Mouse (Mus musculus) adrenal gland, postnatal 14 days (tissue): ENCODE results near the gene Jrkl. TPM values are rescaled to one million over a fixed set of nuclear protein-coding genes. Genes with fewer than 3 reads are reported as not detected.

Experiments used
- DNase-seq: peaks from one replicate; pipeline ENCODE4 v3.0.0; 2021; ENCODE audit warnings: mixed read lengths
- long read RNA-seq, 2 experiments: library from polyadenylated mRNA; stranded (forward); transcript quantifications; one replicate each; pipeline ENCODE4 v2.0.0; 2021
- total RNA-seq: library from RNA; stranded (reverse); gene quantifications from 2 replicates; pipeline ENCODE4 v1.2.3, GENCODE M21; 2021

Gene Jrkl
- 7.4 and 8.7 TPM in 2 replicates for total RNA-seq
- long read RNA-seq, experiment 1, partial matches to known transcripts = 0 of 4 reads
- long read RNA-seq, experiment 1, other reads (novel, unspliced or antisense) = 0 of 4 reads
- long read RNA-seq, experiment 2, partial matches to known transcripts = 0 of 2 reads
- long read RNA-seq, experiment 2, other reads (novel, unspliced or antisense) = 0 of 2 reads

DNA sequence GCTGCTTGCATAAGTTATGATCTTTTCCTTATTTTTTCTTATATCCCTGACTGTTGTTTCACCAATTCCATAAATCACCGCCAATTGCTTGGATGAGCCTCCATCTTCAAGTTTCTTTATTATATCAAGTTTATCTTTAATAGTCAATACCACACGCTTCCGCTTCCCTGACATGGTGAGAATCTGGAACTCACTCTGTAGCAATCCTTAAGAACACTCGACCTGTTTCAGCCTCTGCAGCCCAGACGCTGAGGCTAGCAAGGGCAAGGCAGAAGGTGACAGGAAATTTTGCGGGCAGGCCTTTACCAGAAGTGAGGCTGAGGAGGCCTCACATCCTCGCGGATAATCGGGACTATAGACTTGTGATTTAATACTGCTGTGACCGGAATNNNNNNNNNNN is at the start of gene Jrkl:
Gene Jrkl, minus strand, starts transcription at position 349 of the 400 bp plus-strand sequence.
- peak; percentile 25 for DNase-seq

DNA sequence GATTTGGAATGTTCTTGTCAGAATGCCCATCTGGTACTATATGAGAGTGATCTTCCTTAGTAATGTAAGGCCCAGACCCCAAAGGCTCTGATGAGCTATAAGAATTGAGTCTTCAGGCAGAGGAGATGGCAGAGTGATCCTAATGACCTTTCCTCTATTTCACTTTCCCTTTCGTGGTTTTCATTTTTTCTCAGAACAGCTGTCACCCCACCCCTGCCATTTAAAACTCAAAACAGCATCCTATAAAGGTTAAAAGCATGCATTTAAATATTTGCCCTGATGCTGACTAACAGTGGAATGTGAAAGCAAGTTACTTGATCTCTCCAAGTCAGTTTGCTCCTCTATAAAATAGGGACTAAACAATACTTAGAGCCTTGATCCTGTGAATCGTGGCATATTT is 41.9 kb upstream of the Jrkl start:
- DNase-seq = no peak

DNA sequence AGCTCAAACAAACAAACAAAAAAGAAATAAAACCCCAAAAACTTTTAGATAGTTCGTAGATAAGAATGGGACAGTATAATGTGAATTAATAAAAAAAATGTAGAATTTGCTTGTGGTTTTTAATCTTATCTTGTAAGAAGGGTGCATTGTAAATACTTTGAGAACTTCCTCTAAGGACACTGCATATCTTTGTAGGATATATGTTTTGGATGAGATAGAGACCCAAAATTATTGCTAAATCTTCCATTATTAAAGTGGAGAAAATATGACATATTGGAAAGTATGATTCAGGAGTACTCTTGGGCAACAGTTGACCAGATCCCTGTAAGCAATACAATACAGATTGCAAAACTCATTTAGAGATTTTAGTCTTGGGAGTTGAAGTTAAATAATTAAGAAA is 27.6 kb upstream of the Jrkl start:
- no peak for DNase-seq

DNA sequence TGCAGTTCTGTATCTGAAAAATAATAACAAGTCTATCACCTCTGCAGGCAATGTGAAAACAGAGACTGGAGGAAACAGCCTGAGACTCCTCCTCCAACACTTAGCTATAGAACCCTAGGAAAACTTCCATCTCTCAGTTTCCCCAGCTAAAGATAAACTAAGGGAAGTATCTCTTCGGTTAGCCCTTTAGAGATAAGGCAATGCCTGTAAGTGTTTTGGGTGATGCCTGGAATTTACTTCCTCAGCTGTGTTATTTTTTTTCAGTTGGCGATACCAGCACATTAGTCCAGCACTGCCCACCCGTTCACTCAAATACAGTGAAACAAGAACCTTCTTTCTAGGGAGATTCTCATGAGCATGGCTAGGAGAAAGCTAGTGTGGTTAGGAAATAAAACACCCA is 15.4 kb upstream of the Jrkl start:
- no peak for DNase-seq

DNA sequence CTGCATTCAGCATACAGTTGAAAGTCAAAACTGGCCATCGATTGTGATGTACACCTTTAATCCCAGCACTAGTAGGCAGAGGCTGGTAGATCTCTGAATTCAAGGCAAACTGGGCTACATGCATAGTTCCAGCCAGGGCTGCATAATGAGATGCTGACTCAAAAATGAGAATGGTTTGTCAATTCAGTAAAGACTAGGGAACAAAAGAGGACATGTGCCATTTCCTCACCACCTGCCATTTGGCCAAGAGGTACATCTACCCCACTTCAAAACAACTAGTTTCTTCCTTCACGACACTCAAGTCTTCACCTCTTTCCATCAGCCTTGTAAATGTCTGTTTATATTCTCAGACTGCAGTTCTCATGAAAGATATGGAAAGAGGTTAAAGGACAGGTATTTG is 12.5 kb upstream of the Jrkl start:
- no peak for DNase-seq

DNA sequence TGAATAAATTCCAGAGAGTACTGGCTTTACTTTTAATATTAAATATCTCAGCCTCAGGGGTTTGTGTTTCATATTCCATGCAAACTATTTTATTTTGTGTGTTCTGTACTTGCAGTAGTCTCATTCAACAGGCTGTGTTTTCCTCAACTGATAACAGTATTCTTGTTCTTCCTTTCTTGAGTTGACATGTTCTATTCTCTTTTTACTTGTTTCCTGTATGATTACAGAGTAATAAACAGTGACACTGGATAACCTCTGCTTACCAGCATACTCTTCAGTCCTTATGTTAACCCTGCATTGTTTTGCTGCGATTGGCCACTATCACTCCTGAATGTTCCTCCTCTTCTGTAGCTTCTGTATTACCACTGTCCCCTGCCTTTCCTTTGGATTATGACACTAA is 11.1 kb upstream of the Jrkl start:
- DNase-seq = no peak

- DNase-seq = no peak
Observed at GRCm38 (mm10) chr9:13251251-13251650, 5.6 kb upstream of the Jrkl start.

GRCm38 (mm10) chr9:13248104-13248503 is 2.5 kb upstream of the Jrkl start:
- DNase-seq = no peak

GRCm38 (mm10) chr9:13246815-13247638 is 1.4 kb upstream of the Jrkl start, which contains the start of gene Ccdc82:
Gene Ccdc82, plus strand, starts transcription at chr9:13246955.
- peak; percentile 98 for DNase-seq

DNA sequence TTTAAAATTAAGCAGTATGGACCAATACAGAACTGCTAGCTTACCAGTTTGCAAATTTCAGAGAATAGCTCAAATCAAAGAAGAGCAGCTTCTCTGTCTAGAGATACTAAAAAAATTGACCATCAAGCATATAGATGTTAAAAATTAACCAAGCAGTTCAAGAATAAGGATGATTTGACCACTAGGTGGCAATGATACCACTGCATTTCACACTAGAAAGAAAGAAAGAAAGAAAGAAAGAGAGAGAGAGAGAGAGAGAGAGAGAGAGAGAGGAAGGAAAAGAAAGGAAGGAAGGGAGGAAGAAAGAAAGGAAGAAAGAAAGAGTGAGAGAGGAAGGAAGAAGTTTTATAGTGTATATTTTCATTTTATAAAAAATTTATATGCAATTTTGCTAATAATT is 3.3 kb downstream of the Jrkl start:
- DNase-seq = no peak

- DNase-seq = peak; percentile 21
Observed at GRCm38 (mm10) chr9:13231545-13232216, 13.9 kb downstream of the Jrkl start.

DNA sequence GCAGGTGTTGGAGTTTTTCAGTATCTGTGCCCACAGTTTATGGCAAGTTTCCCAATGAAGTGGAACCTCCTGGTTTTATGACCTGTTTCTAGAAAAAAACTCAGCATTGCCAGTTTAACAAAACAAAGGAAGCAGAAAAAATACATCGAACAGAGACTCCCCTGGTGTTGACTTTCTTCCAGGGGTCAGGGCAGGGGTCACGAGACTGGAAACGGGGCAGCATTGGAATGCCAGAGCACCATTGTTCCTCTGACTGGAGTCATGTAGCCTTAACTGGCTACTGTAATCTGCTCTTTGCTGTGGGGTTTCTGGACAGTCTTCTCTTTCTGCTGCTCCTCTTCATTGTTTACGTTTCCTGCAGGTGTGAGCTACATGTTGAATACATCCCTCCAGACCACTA is 15.1 kb downstream of the Jrkl start:
- no peak for DNase-seq

DNA sequence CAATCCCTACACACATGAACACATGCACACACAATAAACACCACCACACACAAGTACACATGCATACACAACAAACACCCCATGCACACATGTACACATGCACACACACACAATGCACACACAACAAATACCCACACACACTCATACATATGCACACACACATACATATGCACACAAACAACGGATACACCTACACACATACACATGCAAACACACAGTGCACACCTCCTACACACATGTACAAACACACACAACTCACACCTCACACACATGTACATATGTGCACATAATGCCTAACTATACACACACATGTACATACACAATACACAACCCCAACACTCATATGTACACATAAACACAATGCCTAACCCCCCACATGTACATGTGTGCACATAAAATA is 19.8 kb downstream of the Jrkl start:
- no peak for DNase-seq

- no peak for DNase-seq
Observed at GRCm38 (mm10) chr9:13206369-13206768, 39.3 kb downstream of the Jrkl start.

- no peak for DNase-seq
Observed at GRCm38 (mm10) chr9:13203681-13204080, 41.9 kb downstream of the Jrkl start.

- DNase-seq = no peak
Observed at GRCm38 (mm10) chr9:13203109-13203508, 42.5 kb downstream of the Jrkl start.

DNA sequence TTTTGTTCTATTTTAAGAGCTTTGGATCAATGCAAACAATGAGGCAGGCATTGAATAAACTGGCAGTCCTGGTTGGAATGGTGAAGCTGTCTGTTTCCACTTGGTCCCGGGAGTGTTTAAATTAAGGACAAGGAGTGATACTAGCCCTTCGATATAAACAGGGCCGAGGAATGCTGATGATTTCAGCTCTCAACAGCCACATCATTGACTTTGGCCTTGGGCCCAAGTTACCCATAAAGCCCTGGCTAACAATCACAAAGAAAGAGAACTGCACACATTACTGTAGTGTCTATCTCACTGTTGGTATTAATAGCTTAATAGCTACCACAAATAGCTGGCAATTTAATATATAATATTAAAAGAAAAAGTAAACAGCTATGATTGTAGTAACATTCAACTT is 45.5 kb downstream of the Jrkl start:
- no peak for DNase-seq

GRCm38 (mm10) chr9:13195762-13196161 is 49.9 kb downstream of the Jrkl start:
- DNase-seq = peak; percentile 32

DNA sequence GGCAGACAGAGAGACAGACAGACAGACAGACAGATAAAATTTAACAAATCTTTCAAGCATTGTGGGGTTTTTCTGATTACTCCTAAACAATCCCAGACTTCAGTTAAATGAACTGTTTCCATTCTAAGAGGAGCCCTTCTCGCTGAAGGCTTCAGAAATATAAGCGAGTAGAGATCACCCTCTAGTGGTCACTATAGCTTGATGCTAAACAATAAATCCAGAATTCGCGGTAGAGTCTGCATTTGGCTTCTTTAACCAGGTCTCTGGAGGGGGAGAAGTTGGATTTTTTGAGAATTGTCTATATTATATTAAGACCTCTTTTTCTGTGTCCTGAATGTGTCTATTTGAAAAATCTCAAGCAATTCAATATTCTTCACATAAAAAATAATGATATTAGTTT is 50.4 kb downstream of the Jrkl start:
- no peak for DNase-seq

- DNase-seq = no peak
Observed at GRCm38 (mm10) chr9:13194619-13195018, 51.0 kb downstream of the Jrkl start.
